Mouse (Mus musculus) stomach, postnatal 0 days (tissue): Measurements from ENCODE around the gene Rps6ka1.

Experiments used
- CTCF ChIP-seq: IDR thresholded peaks from 2 replicates; pipeline ENCODE4 v1.5.1; 2016; ENCODE audit warnings: antibody characterized with exemption, low read depth, mild to moderate bottlenecking, moderate library complexity
- EP300 ChIP-seq: optimal IDR thresholded peaks from 2 replicates; pipeline ENCODE3; 2016; ENCODE audit warnings: antibody characterized with exemption

- TF ChIP-seq EP300 (no peak), CTCF (peak; percentile 75)
Measured at GRCm38 (mm10) chr4:133931349-133931748, 43.8 kb upstream of the Rps6ka1 start.
